Comparison of ENCODE assay signal across 7 mouse cellular contexts in the genomic region with DNA sequence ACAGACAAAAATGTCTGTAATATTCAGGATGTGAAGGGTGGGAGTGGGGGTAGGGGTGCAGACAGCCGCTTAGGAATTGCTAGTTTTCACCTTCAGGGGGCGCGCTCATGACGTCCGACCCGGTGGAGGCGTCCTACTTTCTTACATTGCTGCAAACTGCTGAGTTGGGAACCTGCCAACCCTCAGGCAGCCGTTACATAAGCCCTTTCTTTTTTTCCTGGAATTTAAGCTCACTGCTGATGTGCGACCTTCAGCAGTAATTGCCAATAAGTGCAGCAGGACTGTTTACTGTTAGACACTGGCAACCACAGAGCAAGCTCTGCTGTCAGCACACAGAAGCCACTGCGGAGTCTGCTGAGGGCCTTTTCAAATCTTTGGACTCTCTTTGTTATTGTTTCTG.
A peak's percentile ranks its signal among the peaks of the same experiment; 100 is the strongest.
DNase-seq lines count a peak whose midpoint lies in the region; ATAC-seq and TF ChIP-seq lines count a peak whose summit lies in the region.

No protein-coding gene starts in this region.

- no peaks in the 10 kb centered on the region for H3K36me3 ChIP-seq in embryonic facial prominence, embryonic 14.5 days (ENCODE audit: control insufficient read depth, insufficient read depth, low read length)
- H3K36me3 ChIP-seq in heart, embryonic 10.5 days, result no peaks in the 10 kb centered on the region; the same call in 1 of the 2 replicates
- no peaks in the 10 kb centered on the region for H3K36me3 ChIP-seq in kidney, embryonic 14.5 days (ENCODE audit: control insufficient read depth, insufficient read depth, low read length)
- H3K36me3 ChIP-seq in limb, embryonic 14.5 days (ENCODE audit: control insufficient read depth, insufficient read depth, low read length), result no peaks in the 10 kb centered on the region
- no peaks in the 10 kb centered on the region for H3K36me3 ChIP-seq in midbrain, embryonic 16.5 days (ENCODE audit: control insufficient read depth, insufficient read depth, low read length)
- H3K36me3 ChIP-seq in spleen, adult 2 months (ENCODE audit: control insufficient read depth, insufficient read depth, low read length), result peaks cover 5% of the 10 kb centered on the region

- TF ChIP-seq POLR2A in limb, embryonic 14.5 days (IDR thresholded peaks at IDR 0.05; ENCODE audit: borderline replicate concordance, extremely low read depth, insufficient read depth, insufficient read length), result no peak
- no peak for TF ChIP-seq POLR2A in spleen, adult 2 months (IDR thresholded peaks at IDR 0.05; ENCODE audit: low read depth, low read length)

- peak; percentile 54; the same call in 1 of the 2 replicates for TF ChIP-seq CTCF in spleen, adult 2 months (IDR thresholded peaks at IDR 0.05; ENCODE audit: extremely low read depth, insufficient read depth, insufficient read length, insufficient replicate concordance)

- 10% methylated on average over 10 of the region's 10 CpGs for WGBS in embryonic facial prominence, embryonic 14.5 days
- 32% methylated on average over 10 of the region's 10 CpGs for WGBS in heart, embryonic 10.5 days
- 23% methylated on average over 10 of the region's 10 CpGs for WGBS in kidney, embryonic 14.5 days
- 12% methylated on average over 10 of the region's 10 CpGs for WGBS in limb, embryonic 14.5 days
- WGBS in midbrain, embryonic 16.5 days, result 12% methylated on average over 10 of the region's 10 CpGs
- WGBS in spleen, adult 2 months, result 11% methylated on average over 10 of the region's 10 CpGs

- no peaks in the 10 kb centered on the region for H3K9me3 ChIP-seq in embryonic facial prominence, embryonic 14.5 days (ENCODE audit: control insufficient read depth, low read length)
- no peaks in the 10 kb centered on the region for H3K9me3 ChIP-seq in heart, embryonic 10.5 days
- H3K9me3 ChIP-seq in kidney, embryonic 14.5 days (ENCODE audit: control insufficient read depth, low read length), result no peaks in the 10 kb centered on the region
- no peaks in the 10 kb centered on the region for H3K9me3 ChIP-seq in limb, embryonic 14.5 days (ENCODE audit: control insufficient read depth, low read length)
- H3K9me3 ChIP-seq in midbrain, embryonic 16.5 days (replicated peaks; ENCODE audit: control insufficient read depth, low read length, poor library complexity, severe bottlenecking), result no peaks in the 10 kb centered on the region

- H3K9ac ChIP-seq in embryonic facial prominence, embryonic 14.5 days (ENCODE audit: low read depth, low read length), result no peak overlapping the region
- H3K9ac ChIP-seq in kidney, embryonic 14.5 days (ENCODE audit: low read depth, low read length), result no peak overlapping the region
- no peak overlapping the region for H3K9ac ChIP-seq in limb, embryonic 14.5 days (ENCODE audit: low read depth, low read length, severe bottlenecking)
- 0 out of 2 replicates have a peak overlapping the region, but pooled peaks have one; percentile 17 for H3K9ac ChIP-seq in midbrain, embryonic 16.5 days (ENCODE audit: low read depth, low read length)

- peak overlapping the region; percentile 3; the same call in 1 of the 2 replicates for H3K4me2 ChIP-seq in embryonic facial prominence, embryonic 14.5 days (ENCODE audit: low read depth, low read length)
- no peak overlapping the region for H3K4me2 ChIP-seq in kidney, embryonic 14.5 days (replicated peaks; ENCODE audit: low read depth, low read length)
- H3K4me2 ChIP-seq in limb, embryonic 14.5 days (replicated peaks; ENCODE audit: low read depth, low read length, severe bottlenecking), result no peak overlapping the region; the same call in 1 of the 2 replicates
- peak overlapping the region; percentile 38 for H3K4me2 ChIP-seq in midbrain, embryonic 16.5 days (ENCODE audit: low read length)

- H3K4me1 ChIP-seq in embryonic facial prominence, embryonic 14.5 days (ENCODE audit: control insufficient read depth, insufficient read depth, low read length), result peaks cover 14% of the 10 kb centered on the region
- peaks cover 22% of the 10 kb centered on the region for H3K4me1 ChIP-seq in heart, embryonic 10.5 days
- H3K4me1 ChIP-seq in kidney, embryonic 14.5 days (ENCODE audit: control insufficient read depth, insufficient read depth, low read length), result no peaks in the 10 kb centered on the region
- peaks cover 20% of the 10 kb centered on the region for H3K4me1 ChIP-seq in limb, embryonic 14.5 days (ENCODE audit: control insufficient read depth, insufficient read depth, low read length)
- H3K4me1 ChIP-seq in midbrain, embryonic 16.5 days (ENCODE audit: control insufficient read depth, insufficient read depth, low read length), result peaks cover 13% of the 10 kb centered on the region
- H3K4me1 ChIP-seq in spleen, adult 2 months (ENCODE audit: control insufficient read depth, insufficient read depth, insufficient read length), result no peaks in the 10 kb centered on the region

- H3K27ac ChIP-seq in embryonic facial prominence, embryonic 14.5 days (replicated peaks; ENCODE audit: low read depth, low read length), result no peak overlapping the region; the same call in 1 of the 2 replicates
- peak overlapping the region; percentile 60 for H3K27ac ChIP-seq in heart, embryonic 10.5 days
- no peak overlapping the region for H3K27ac ChIP-seq in kidney, embryonic 14.5 days (ENCODE audit: low read depth, low read length)
- no peak overlapping the region for H3K27ac ChIP-seq in limb, embryonic 14.5 days (replicated peaks; ENCODE audit: low read depth, low read length)
- peak overlapping the region; percentile 50 for H3K27ac ChIP-seq in midbrain, embryonic 16.5 days (ENCODE audit: low read length)
- H3K27ac ChIP-seq in spleen, adult 2 months (ENCODE audit: insufficient read depth, low read length), result 0 out of 2 replicates have a peak overlapping the region, but pooled peaks have one; percentile 46

- H3K27me3 ChIP-seq in embryonic facial prominence, embryonic 14.5 days (replicated peaks; ENCODE audit: control insufficient read depth, insufficient read depth, low read length), result no peaks in the 10 kb centered on the region
- H3K27me3 ChIP-seq in heart, embryonic 10.5 days (ENCODE audit: insufficient read depth, poor library complexity, severe bottlenecking), result no peaks in the 10 kb centered on the region
- H3K27me3 ChIP-seq in kidney, embryonic 14.5 days (ENCODE audit: control insufficient read depth, insufficient read depth, low read length), result no peaks in the 10 kb centered on the region
- no peaks in the 10 kb centered on the region for H3K27me3 ChIP-seq in limb, embryonic 14.5 days (ENCODE audit: control insufficient read depth, insufficient read depth, low read length)
- H3K27me3 ChIP-seq in midbrain, embryonic 16.5 days (ENCODE audit: control insufficient read depth, insufficient read depth, low read depth, low read length), result no peaks in the 10 kb centered on the region
- no peaks in the 10 kb centered on the region for H3K27me3 ChIP-seq in spleen, adult 2 months (ENCODE audit: control insufficient read depth, insufficient read depth, low read length)

- peak; percentile 83 for ATAC-seq in embryonic facial prominence, embryonic 14.5 days (ENCODE audit: low read depth)
- peak; percentile 88 for ATAC-seq in kidney, embryonic 14.5 days (ENCODE audit: low FRiP score, low TSS enrichment)
- peak; percentile 77 for ATAC-seq in limb, embryonic 14.5 days (ENCODE audit: low FRiP score, low read depth)
- ATAC-seq in midbrain, embryonic 16.5 days, result peak; percentile 82

- H3K4me3 ChIP-seq in embryonic facial prominence, embryonic 14.5 days (ENCODE audit: low read depth, low read length), result no peak overlapping the region
- no peak overlapping the region for H3K4me3 ChIP-seq in heart, embryonic 10.5 days
- H3K4me3 ChIP-seq in kidney, embryonic 14.5 days (ENCODE audit: low read length), result no peak overlapping the region
- H3K4me3 ChIP-seq in limb, embryonic 14.5 days (replicated peaks; ENCODE audit: low read length), result no peak overlapping the region
- H3K4me3 ChIP-seq in midbrain, embryonic 16.5 days (ENCODE audit: low read depth, low read length), result no peak overlapping the region
- H3K4me3 ChIP-seq in spleen, adult 2 months (ENCODE audit: extremely low read depth, insufficient read depth, insufficient read length), result no peak overlapping the region

- peak; percentile 91 to 92 for DNase-seq in adrenal gland, postnatal 36 days
- DNase-seq in embryonic facial prominence, embryonic 14.5 days (ENCODE audit: low spot score), result peak; percentile 96
- no peak for DNase-seq in heart, embryonic 10.5 days (ENCODE audit: low spot score)
- peak; percentile 89 for DNase-seq in limb, embryonic 14.5 days (ENCODE audit: low spot score)
- peak in 1 of 2 experiments; percentile 49 for DNase-seq in spleen, adult 2 months (ENCODE audit: low read depth in 1 of 2, low spot score in 2 of 2)

Comparison
In these comparisons a context has a peak if more than half of its experiments do, and no peak if none do; other contexts are left out.
1. H3K27ac ChIP-seq: peak in heart, embryonic 10.5 days (single experiment), midbrain, embryonic 16.5 days (single experiment) and spleen, adult 2 months (single experiment); none in embryonic facial prominence, embryonic 14.5 days (single experiment), kidney, embryonic 14.5 days (single experiment) and limb, embryonic 14.5 days (single experiment).
2. H3K4me2 ChIP-seq: peak in embryonic facial prominence, embryonic 14.5 days (single experiment) and midbrain, embryonic 16.5 days (single experiment); none in kidney, embryonic 14.5 days (single experiment) and limb, embryonic 14.5 days (single experiment).
3. Peak in every context shown above with its lines, with median percentiles within 50 percentile points of each other: ATAC-seq.